Mouse (Mus musculus) embryonic facial prominence, embryonic 11.5 days (tissue): ENCODE measurements at regions not wholly inside any gene's neighbourhood (a gene's known extent, or its start where the extent isn't known, plus 50 kb on each side); places are given as distances from the start of the nearest gene placed in this dataset.

Source experiments
- ATAC-seq: fragments of 200-750 bp; cut with Nextera tagmentation; replicated peaks from 2 replicates; pipeline ENCODE4 v1.8.0; 2017; ENCODE audit warnings: low read depth; ENCODE audit not compliant: insufficient number of reproducible peaks, low FRiP score, low TSS enrichment
- DNase-seq: peaks from one replicate; pipeline ENCODE4 v3.0.0-alpha.2; 2015; ENCODE audit warnings: low spot score
- H3K27ac ChIP-seq: fragments of 300-500 bp; sonication (generic); replicated peaks from 2 replicates; pipeline ENCODE4 v1.5.1; 2014; ENCODE audit warnings: mild to moderate bottlenecking, low read depth, low read length, control low read depth
- H3K27me3 ChIP-seq: fragments of 300-500 bp; sonication (generic); 2 replicates; pipeline ENCODE4 v1.6.1; 2014; ENCODE audit warnings: mild to moderate bottlenecking, low read length, moderate library complexity, mixed read lengths; ENCODE audit not compliant: control insufficient read depth, insufficient read depth
- H3K36me3 ChIP-seq: fragments of 300-500 bp; sonication (generic); replicated peaks from 2 replicates; pipeline ENCODE4 v1.6.1; 2014; ENCODE audit warnings: low read depth, mild to moderate bottlenecking, low read length, moderate library complexity, mixed read lengths; ENCODE audit not compliant: control insufficient read depth, insufficient read depth
- H3K4me1 ChIP-seq: fragments of 300-500 bp; sonication (generic); 2 replicates; pipeline ENCODE4 v1.6.1; 2014; ENCODE audit warnings: low read length, mixed read lengths; ENCODE audit not compliant: control insufficient read depth, insufficient read depth
- H3K4me2 ChIP-seq: fragments of 300-500 bp; sonication (generic); 2 replicates; pipeline ENCODE4 v1.6.1; 2014; ENCODE audit warnings: low read depth, mild to moderate bottlenecking, control low read depth, low read length, moderate library complexity
- H3K4me3 ChIP-seq: fragments of 300-500 bp; sonication (generic); 2 replicates; pipeline ENCODE4 v1.5.1; 2014; ENCODE audit warnings: low read depth, low read length, control low read depth
- H3K9ac ChIP-seq: fragments of 300-500 bp; sonication (generic); replicated peaks from 2 replicates; pipeline ENCODE4 v1.6.1; 2014; ENCODE audit warnings: mild to moderate bottlenecking, control low read depth, low read length
- H3K9me3 ChIP-seq: fragments of 300-500 bp; sonication (generic); replicated peaks from 2 replicates; pipeline ENCODE4 v1.6.1; 2016; ENCODE audit warnings: mild to moderate bottlenecking, low read length, inconsistent platforms, mixed read lengths; ENCODE audit not compliant: control insufficient read depth
- WGBS: fragments of 180-500 bp; shearing (Covaris S2); extraction: QIAGEN DNeasy Blood & Tissue Kit; methylation state at CpG from one replicate; pipeline ENCODE4 v1.1.7; 2014; 5-methylcytosine and 5-hydroxymethylcytosine counted together

GRCm38 (mm10) chr15:64558220-64558619 is 259.3 kb upstream of the Gm21798 start:
- ATAC-seq (no peak), DNase-seq (no peak)
- 68% methylated on average over 1 of the region's 1 CpGs for WGBS
- Histone ChIP-seq H3K27me3 (no peaks in the 10 kb centered on the region), H3K9ac (no peak overlapping the region), H3K27ac (no peak overlapping the region), H3K4me2 (no peak overlapping the region), H3K4me3 (no peak overlapping the region), H3K9me3 (no peaks in the 10 kb centered on the region), H3K4me1 (no peaks in the 10 kb centered on the region), H3K36me3 (no peaks in the 10 kb centered on the region)

- 81% methylated on average over 3 of the region's 3 CpGs for WGBS
- Histone ChIP-seq H3K4me2 (no peak overlapping the region), H3K36me3 (no peaks in the 10 kb centered on the region), H3K9ac (no peak overlapping the region), H3K4me3 (no peak overlapping the region), H3K9me3 (no peaks in the 10 kb centered on the region), H3K4me1 (no peaks in the 10 kb centered on the region), H3K27me3 (no peaks in the 10 kb centered on the region), H3K27ac (no peak overlapping the region)
- DNase-seq (no peak), ATAC-seq (no peak)
Measured at GRCm38 (mm10) chr15:64562431-64563111, 254.9 kb upstream of the Gm21798 start.

GRCm38 (mm10) chr15:64564703-64565102 is 252.8 kb upstream of the Gm21798 start:
- no peak for ATAC-seq
- Histone ChIP-seq H3K4me3 (no peak overlapping the region), H3K9me3 (no peaks in the 10 kb centered on the region), H3K9ac (no peak overlapping the region), H3K4me1 (no peaks in the 10 kb centered on the region), H3K27me3 (no peaks in the 10 kb centered on the region), H3K27ac (no peak overlapping the region), H3K4me2 (no peak overlapping the region), H3K36me3 (no peaks in the 10 kb centered on the region)
- DNase-seq = no peak
- 91% methylated on average over 3 of the region's 3 CpGs for WGBS

GRCm38 (mm10) chr15:64576891-64577535 is 240.5 kb upstream of the Gm21798 start:
- ATAC-seq (no peak), DNase-seq (no peak)
- H3K9me3 ChIP-seq = no peaks in the 10 kb centered on the region
- no peaks in the 10 kb centered on the region; the same call in 1 of the 2 replicates for H3K4me1 ChIP-seq
- H3K9ac ChIP-seq = no peak overlapping the region
- no peak overlapping the region for H3K4me3 ChIP-seq
- WGBS = 89% methylated on average over 1 of the region's 1 CpGs
- no peak overlapping the region for H3K27ac ChIP-seq
- H3K4me2 ChIP-seq = no peak overlapping the region
- no peaks in the 10 kb centered on the region for H3K27me3 ChIP-seq
- H3K36me3 ChIP-seq = no peaks in the 10 kb centered on the region

GRCm38 (mm10) chr15:64578991-64579390 is 238.5 kb upstream of the Gm21798 start:
- Histone ChIP-seq H3K9ac (no peak overlapping the region), H3K27ac (no peak overlapping the region), H3K4me3 (no peak overlapping the region), H3K4me2 (no peak overlapping the region), H3K9me3 (no peaks in the 10 kb centered on the region), H3K36me3 (no peaks in the 10 kb centered on the region), H3K4me1 (no peaks in the 10 kb centered on the region; the same call in 1 of the 2 replicates), H3K27me3 (no peaks in the 10 kb centered on the region)
- 16% methylated on average over 4 of the region's 4 CpGs for WGBS
- ATAC-seq (peak; percentile 72), DNase-seq (peak; percentile 72)

- Histone ChIP-seq H3K9me3 (no peaks in the 10 kb centered on the region), H3K27ac (no peak overlapping the region), H3K4me2 (no peak overlapping the region), H3K27me3 (no peaks in the 10 kb centered on the region), H3K4me3 (no peak overlapping the region), H3K9ac (no peak overlapping the region), H3K36me3 (no peaks in the 10 kb centered on the region), H3K4me1 (no peaks in the 10 kb centered on the region; the same call in 1 of the 2 replicates)
- WGBS = 92% methylated on average over 1 of the region's 1 CpGs
- DNase-seq = no peak
- ATAC-seq = no peak
Measured at GRCm38 (mm10) chr15:64580481-64580880, 237.0 kb upstream of the Gm21798 start.

- DNase-seq (no peak), ATAC-seq (no peak)
- 88% methylated on average over 5 of the region's 5 CpGs for WGBS
- Histone ChIP-seq H3K27ac (no peak overlapping the region), H3K27me3 (no peaks in the 10 kb centered on the region), H3K9ac (no peak overlapping the region), H3K4me1 (no peaks in the 10 kb centered on the region; the same call in 1 of the 2 replicates), H3K4me2 (no peak overlapping the region), H3K36me3 (no peaks in the 10 kb centered on the region), H3K9me3 (no peaks in the 10 kb centered on the region), H3K4me3 (no peak overlapping the region)
Measured at GRCm38 (mm10) chr15:64581046-64581445, 236.4 kb upstream of the Gm21798 start.

- Histone ChIP-seq H3K4me3 (no peak overlapping the region), H3K9me3 (no peaks in the 10 kb centered on the region), H3K27me3 (no peaks in the 10 kb centered on the region), H3K36me3 (no peaks in the 10 kb centered on the region), H3K27ac (no peak overlapping the region), H3K4me1 (no peaks in the 10 kb centered on the region; the same call in 1 of the 2 replicates), H3K4me2 (no peak overlapping the region), H3K9ac (no peak overlapping the region)
- ATAC-seq (no peak), DNase-seq (no peak)
- WGBS = 87% methylated on average over 6 of the region's 6 CpGs
Measured at GRCm38 (mm10) chr15:64584129-64584528, 233.4 kb upstream of the Gm21798 start.
